Mouse (Mus musculus) forebrain, embryonic 14.5 days (tissue): Measurements from ENCODE around the gene Taldo1. TPM values are rescaled to one million over a fixed set of nuclear protein-coding genes. Genes with fewer than 3 reads are reported as not detected.
"Not testable (repeated sequence)": the region's sequence is repeated elsewhere in the genome, so short reads cannot be mapped to it uniquely, and the experiment has no call there.

Source experiments
- ATAC-seq: fragments of 200-750 bp; cut with Nextera tagmentation; 2 replicates; pipeline ENCODE4 v1.8.0; 2017; ENCODE audit warnings: mild to moderate bottlenecking, moderate library complexity
- DNase-seq: peaks from one replicate; pipeline ENCODE4 v3.0.0-alpha.2; 2015; ENCODE audit warnings: low spot score
- H3K27ac ChIP-seq: fragments of 300-500 bp; sonication (generic); 2 replicates; pipeline ENCODE4 v1.5.1; 2014; ENCODE audit warnings: low read depth, mild to moderate bottlenecking, control low read depth, low read length, moderate library complexity
- H3K27me3 ChIP-seq: fragments of 300-500 bp; sonication (generic); replicated peaks from 2 replicates; pipeline ENCODE4 v1.6.1; 2014; ENCODE audit warnings: low read length, control low read depth, mixed read lengths; ENCODE audit not compliant: control insufficient read depth, insufficient read depth
- H3K36me3 ChIP-seq: fragments of 300-500 bp; sonication (generic); 2 replicates; pipeline ENCODE4 v1.6.1; 2014; ENCODE audit warnings: low read length, control low read depth; ENCODE audit not compliant: control insufficient read depth, insufficient read depth
- H3K4me1 ChIP-seq: fragments of 300-500 bp; sonication (generic); 2 replicates; pipeline ENCODE4 v1.6.1; 2014; ENCODE audit warnings: antibody characterized with exemption, low read length, control low read depth; ENCODE audit not compliant: control insufficient read depth, insufficient read depth
- H3K4me2 ChIP-seq: fragments of 300-500 bp; sonication (generic); 2 replicates; pipeline ENCODE4 v1.6.1; 2014; ENCODE audit warnings: mild to moderate bottlenecking, control low read depth, low read length
- H3K4me3 ChIP-seq: fragments of 300-500 bp; sonication (generic); 2 replicates; pipeline ENCODE4 v1.5.1; 2014; ENCODE audit warnings: low read depth, low read length, control low read depth
- H3K9ac ChIP-seq: fragments of 300-500 bp; sonication (generic); 2 replicates; pipeline ENCODE4 v1.6.1; 2014; ENCODE audit warnings: mild to moderate bottlenecking, low read length, control low read depth, moderate library complexity
- H3K9me3 ChIP-seq: fragments of 300-500 bp; sonication (generic); replicated peaks from 2 replicates; pipeline ENCODE4 v1.6.1; 2016; ENCODE audit warnings: low read length, control low read depth, mixed read lengths; ENCODE audit not compliant: control insufficient read depth
- WGBS: fragments of 180-500 bp; shearing (Covaris S2); extraction: QIAGEN DNeasy Blood & Tissue Kit; methylation state at CpG from one replicate; pipeline ENCODE4 v1.1.7; 2014; 5-methylcytosine and 5-hydroxymethylcytosine counted together
- polyA plus RNA-seq: library from polyadenylated mRNA; unstranded; fragments of >200 nt; fragmentation: Nextera tagmentation; extraction: Ambion mirVana; gene quantifications from 2 replicates; pipeline ENCODE4 v1.2.1, GENCODE M21; 2014

The Taldo1 gene
- polyA plus RNA-seq, 1 experiment from 2014 or later: 418 TPM

DNA sequence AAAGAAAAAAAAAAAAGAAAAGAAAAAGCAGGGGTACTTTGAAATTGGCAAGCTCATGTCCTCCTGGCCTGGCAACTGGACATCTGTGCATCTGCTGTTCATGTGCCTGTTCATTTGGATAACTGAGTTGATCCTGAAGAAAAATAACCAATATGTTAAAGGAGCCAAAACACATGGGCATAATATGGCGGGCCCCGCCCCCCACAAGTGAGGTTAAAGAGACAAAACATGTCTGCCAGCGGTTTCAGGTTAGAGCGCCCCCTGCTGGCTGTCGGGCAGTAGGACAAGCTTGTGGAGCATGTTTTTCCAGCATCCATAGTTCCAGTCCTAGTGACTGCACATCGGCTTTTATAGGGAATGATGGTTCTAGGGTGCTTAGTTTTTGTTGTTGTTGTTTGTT, 2.8 kb downstream of the Taldo1 start:
- Histone ChIP-seq H3K4me1 (peaks cover 9% of the 10 kb centered on the region), H3K4me3 (no peak overlapping the region), H3K9me3 (no peaks in the 10 kb centered on the region), H3K27ac (no peak overlapping the region), H3K9ac (no peak overlapping the region), H3K4me2 (no peak overlapping the region), H3K36me3 (peaks cover 37% of the 10 kb centered on the region), H3K27me3 (no peaks in the 10 kb centered on the region)
- 16% methylated on average over 6 of the region's 6 CpGs for WGBS
- DNase-seq: peak; percentile 66
- ATAC-seq: no peak

GRCm38 (mm10) chr7:141395348-141395747, 3.3 kb downstream of the Taldo1 start:
- no peaks in the 10 kb centered on the region for H3K9me3 ChIP-seq
- no peak overlapping the region for H3K27ac ChIP-seq
- DNase-seq (no peak), ATAC-seq (no peak)
- peaks cover 42% of the 10 kb centered on the region for H3K36me3 ChIP-seq
- H3K4me3 ChIP-seq: no peak overlapping the region
- peaks cover 9% of the 10 kb centered on the region for H3K4me1 ChIP-seq
- no peak overlapping the region for H3K4me2 ChIP-seq
- no peak overlapping the region for H3K9ac ChIP-seq
- no peaks in the 10 kb centered on the region for H3K27me3 ChIP-seq
- WGBS: 88% methylated on average over 1 of the region's 1 CpGs

DNA sequence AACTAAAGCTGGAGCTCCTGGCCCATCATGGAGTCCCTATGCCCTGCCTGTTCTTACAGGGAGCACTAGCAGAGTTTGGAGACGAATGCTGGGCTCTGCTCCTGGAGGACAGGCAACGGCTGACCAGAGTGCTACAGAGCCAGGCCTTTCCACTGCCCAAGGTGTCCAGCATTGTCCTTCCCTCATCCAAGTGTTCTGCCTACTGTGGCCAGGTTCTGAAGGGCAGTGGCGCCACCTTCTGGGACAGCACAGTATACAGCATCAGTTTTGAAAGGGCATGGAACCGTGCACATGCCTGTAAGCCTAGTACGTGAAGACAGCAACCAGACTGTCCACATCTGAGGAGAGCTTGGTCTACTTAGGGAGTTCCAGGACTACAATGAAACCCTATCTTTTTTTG, 11.3 kb downstream of the Taldo1 start:
- DNase-seq (peak; percentile 48), ATAC-seq (no peak)
- H3K4me2 ChIP-seq: no peak overlapping the region
- H3K4me3 ChIP-seq: no peak overlapping the region
- no peaks in the 10 kb centered on the region for H3K9me3 ChIP-seq
- H3K27me3 ChIP-seq: no peaks in the 10 kb centered on the region
- H3K27ac ChIP-seq: no peak overlapping the region
- 44% methylated on average over 5 of the region's 5 CpGs for WGBS
- no peak overlapping the region for H3K9ac ChIP-seq
- no peaks in the 10 kb centered on the region for H3K4me1 ChIP-seq
- peaks cover 53% of the 10 kb centered on the region for H3K36me3 ChIP-seq

DNA sequence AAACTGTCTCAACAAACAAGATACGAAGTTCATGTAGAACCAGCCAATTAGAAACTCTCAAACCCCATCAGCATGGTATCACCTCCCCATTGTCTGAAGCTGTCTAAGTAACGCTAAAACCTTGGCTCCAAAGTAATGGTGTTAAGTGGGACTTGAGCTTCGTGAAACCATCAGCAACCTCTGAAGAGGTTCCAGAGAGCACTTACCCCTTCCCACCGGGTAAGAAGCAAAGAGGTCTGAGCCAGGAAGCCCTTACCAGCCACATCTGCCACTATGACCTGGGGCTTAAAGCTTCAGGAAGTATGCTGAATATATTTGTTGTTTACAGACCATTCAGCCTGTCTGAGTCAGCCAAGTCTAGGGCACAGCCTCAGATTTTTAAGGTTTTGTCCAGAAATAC, 13.5 kb downstream of the Taldo1 start:
- Histone ChIP-seq H3K36me3 (peaks cover 48% of the 10 kb centered on the region), H3K27me3 (no peaks in the 10 kb centered on the region), H3K27ac (no peak overlapping the region), H3K9ac (no peak overlapping the region), H3K4me2 (no peak overlapping the region), H3K4me3 (no peak overlapping the region), H3K4me1 (no peaks in the 10 kb centered on the region), H3K9me3 (no peaks in the 10 kb centered on the region)
- DNase-seq: no peak
- no peak for ATAC-seq
- WGBS: 83% methylated on average over 4 of the region's 4 CpGs

- 98% methylated on average over 7 of the region's 7 CpGs for WGBS
- not testable (repeated sequence) for H3K4me3 ChIP-seq, H3K9me3 ChIP-seq, H3K4me1 ChIP-seq, ATAC-seq, H3K27me3 ChIP-seq, H3K9ac ChIP-seq, DNase-seq, H3K4me2 ChIP-seq, H3K27ac ChIP-seq
- H3K36me3 ChIP-seq: peaks cover 26% of the 10 kb centered on the region
These were observed 15.7 kb downstream of the Taldo1 start for GRCm38 (mm10) chr7:141407670-141408069.

- ATAC-seq (peak; percentile 75), DNase-seq (peak; percentile 90)
- Histone ChIP-seq H3K36me3 (peaks cover 19% of the 10 kb centered on the region), H3K27ac (no peak overlapping the region), H3K27me3 (no peaks in the 10 kb centered on the region), H3K4me1 (peaks cover 4% of the 10 kb centered on the region; the same call in 1 of the 2 replicates), H3K9ac (peak overlapping the region; percentile 25; the same call in 1 of the 2 replicates), H3K9me3 (no peaks in the 10 kb centered on the region), H3K4me3 (no peak overlapping the region), H3K4me2 (no peak overlapping the region)
- WGBS: 6% methylated on average over 11 of the region's 11 CpGs
These were observed 16.8 kb downstream of the Taldo1 start for GRCm38 (mm10) chr7:141408833-141409232.

DNA sequence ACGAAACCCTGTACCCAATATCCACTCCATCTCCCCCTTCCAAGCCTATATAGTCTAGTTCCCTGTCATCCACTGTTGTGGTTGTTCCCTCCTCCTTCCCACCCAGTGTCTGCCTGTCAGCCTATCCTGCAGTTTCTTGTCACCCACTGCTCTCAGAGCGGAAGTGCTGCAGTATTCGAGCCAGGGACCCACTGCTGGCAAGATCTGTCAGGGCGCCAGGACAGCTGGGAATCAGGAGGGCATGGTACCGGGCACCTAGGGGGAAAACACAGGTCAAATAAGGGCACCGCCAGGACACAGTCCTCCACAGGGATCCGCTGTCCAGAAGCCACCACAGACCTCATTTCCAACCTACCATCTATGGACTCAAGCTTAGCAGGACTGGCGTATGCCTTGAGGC, 18.6 kb downstream of the Taldo1 start:
- 92% methylated on average over 8 of the region's 8 CpGs for WGBS
- Histone ChIP-seq H3K4me2 (no peak overlapping the region), H3K9ac (no peak overlapping the region), H3K27ac (no peak overlapping the region), H3K4me3 (no peak overlapping the region), H3K4me1 (peaks cover 7% of the 10 kb centered on the region; the same call in 1 of the 2 replicates), H3K9me3 (no peaks in the 10 kb centered on the region), H3K36me3 (peaks cover 19% of the 10 kb centered on the region), H3K27me3 (no peaks in the 10 kb centered on the region)
- DNase-seq (no peak), ATAC-seq (no peak)

- H3K9ac ChIP-seq: no peak overlapping the region
- H3K4me3 ChIP-seq: no peak overlapping the region
- H3K27me3 ChIP-seq: no peaks in the 10 kb centered on the region
- no peaks in the 10 kb centered on the region for H3K9me3 ChIP-seq
- H3K36me3 ChIP-seq: peaks cover 19% of the 10 kb centered on the region
- no peak overlapping the region for H3K27ac ChIP-seq
- H3K4me2 ChIP-seq: no peak overlapping the region
- DNase-seq: no peak
- peaks cover 7% of the 10 kb centered on the region; the same call in 1 of the 2 replicates for H3K4me1 ChIP-seq
- no peak for ATAC-seq
- 95% methylated on average over 1 of the region's 1 CpGs for WGBS
These were observed 19.7 kb downstream of the Taldo1 start for GRCm38 (mm10) chr7:141411667-141412066.

GRCm38 (mm10) chr7:141413331-141413730, 21.3 kb downstream of the Taldo1 start:
- no peak for DNase-seq

More at GRCm38 (mm10) chr7:141413331-141413730, 21.3 kb downstream of the Taldo1 start:
- peak overlapping the region; percentile 49; the same call in 1 of the 2 replicates for H3K27ac ChIP-seq
- peak; percentile 11 for ATAC-seq
- no peaks in the 10 kb centered on the region for H3K9me3 ChIP-seq
- peaks cover 7% of the 10 kb centered on the region; the same call in 1 of the 2 replicates for H3K4me1 ChIP-seq
- H3K4me2 ChIP-seq: peak overlapping the region; percentile 72
- peak overlapping the region; percentile 72 for H3K4me3 ChIP-seq
- WGBS: 3% methylated on average over 16 of the region's 16 CpGs
- H3K9ac ChIP-seq: peak overlapping the region; percentile 87
- peaks cover 15% of the 10 kb centered on the region for H3K36me3 ChIP-seq
- H3K27me3 ChIP-seq: no peaks in the 10 kb centered on the region
